Mouse (Mus musculus) cortical plate, adult 2 months (tissue): ENCODE measurements around the gene Bcl6b. TPM values are rescaled to one million over a fixed set of nuclear protein-coding genes. Genes with fewer than 3 reads are reported as not detected.
A peak's percentile ranks its signal among the peaks of the same experiment; 100 is the strongest.

ENCODE experiments used
- H3K27ac ChIP-seq: fragments of 200-500 bp; 2 replicates; pipeline ENCODE4 v1.5.1; 2012; ENCODE audit warnings: low read length, control low read depth, inconsistent platforms; ENCODE audit not compliant: insufficient read depth
- H3K4me1 ChIP-seq: fragments of 200-500 bp; 2 replicates; pipeline ENCODE4 v1.6.1; 2011; ENCODE audit warnings: low read length; ENCODE audit not compliant: control insufficient read depth, insufficient read depth
- H3K4me3 ChIP-seq: fragments of 200-500 bp; 2 replicates; pipeline ENCODE4 v1.5.1; 2011; ENCODE audit warnings: mild to moderate bottlenecking, low read length, control low read depth; ENCODE audit not compliant: insufficient read depth
- CTCF ChIP-seq: fragments of 200-500 bp; IDR thresholded peaks from 2 replicates; pipeline ENCODE4 v1.5.1; 2011; ENCODE audit warnings: mild to moderate bottlenecking, control low read depth, low read length; ENCODE audit not compliant: insufficient read depth; ENCODE audit errors: extremely low read depth
- POLR2A ChIP-seq: fragments of 200-500 bp; IDR thresholded peaks from 2 replicates; pipeline ENCODE4 v1.6.1; 2011; ENCODE audit warnings: mild to moderate bottlenecking, low read length, control low read depth; ENCODE audit not compliant: insufficient read depth; ENCODE audit errors: extremely low read depth
- polyA plus RNA-seq: library from polyadenylated mRNA; depleted of rRNA; stranded (reverse); fragments of >200 nt; gene quantifications from 2 replicates; pipeline ENCODE4 v1.2.3, GENCODE M21; 2012

The Bcl6b gene
- polyA plus RNA-seq, 1 experiment = 1.2 TPM

DNA sequence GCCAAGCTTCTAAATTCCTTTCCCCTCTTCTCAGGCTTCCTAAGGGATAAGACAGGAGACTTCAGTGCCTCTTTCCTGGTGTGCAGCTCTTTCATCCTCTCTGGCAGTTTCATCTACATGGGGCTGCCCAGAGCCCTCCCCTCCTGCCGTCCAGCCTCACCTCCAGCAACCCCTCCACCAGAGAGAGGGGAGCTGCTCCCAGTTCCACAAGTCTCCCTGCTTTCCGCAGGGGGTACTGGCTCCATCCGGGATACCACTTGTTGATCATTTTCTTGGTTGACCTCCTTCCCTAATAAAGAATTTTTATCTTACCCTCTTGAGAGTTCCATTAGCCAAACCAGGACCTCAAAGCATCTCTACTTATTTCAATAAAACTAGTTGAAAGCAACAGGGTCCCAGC, 13.5 kb downstream of the Bcl6b start:
- no peak for TF ChIP-seq POLR2A
- no peak overlapping the region for H3K4me3 ChIP-seq
- H3K27ac ChIP-seq = no peak overlapping the region
- H3K4me1 ChIP-seq = no peaks in the 10 kb centered on the region; the same call in 1 of the 2 replicates

DNA sequence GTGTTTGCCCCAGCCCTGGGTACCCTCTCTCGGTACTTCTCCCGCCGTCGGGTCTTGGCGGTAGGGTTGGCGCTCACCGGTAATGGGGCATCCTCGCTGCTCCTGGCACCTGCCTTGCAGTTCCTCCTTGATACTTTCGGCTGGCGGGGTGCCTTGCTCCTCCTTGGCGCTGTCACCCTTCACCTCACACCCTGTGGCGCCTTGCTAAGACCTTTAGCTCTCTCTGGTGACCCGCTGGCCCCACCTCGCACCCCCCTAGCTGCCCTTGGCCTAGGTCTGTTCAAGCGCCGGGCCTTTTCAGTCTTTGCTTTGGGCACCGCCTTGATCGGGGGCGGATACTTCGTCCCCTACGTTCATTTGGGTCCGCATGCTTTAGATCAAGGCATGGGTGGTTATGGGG, 14.3 kb downstream of the Bcl6b start:
- no peak for TF ChIP-seq POLR2A
- peak overlapping the region; percentile 47; the same call in 1 of the 2 replicates for H3K4me3 ChIP-seq
- H3K4me1 ChIP-seq = no peaks in the 10 kb centered on the region; the same call in 1 of the 2 replicates
- H3K27ac ChIP-seq = no peak overlapping the region

DNA sequence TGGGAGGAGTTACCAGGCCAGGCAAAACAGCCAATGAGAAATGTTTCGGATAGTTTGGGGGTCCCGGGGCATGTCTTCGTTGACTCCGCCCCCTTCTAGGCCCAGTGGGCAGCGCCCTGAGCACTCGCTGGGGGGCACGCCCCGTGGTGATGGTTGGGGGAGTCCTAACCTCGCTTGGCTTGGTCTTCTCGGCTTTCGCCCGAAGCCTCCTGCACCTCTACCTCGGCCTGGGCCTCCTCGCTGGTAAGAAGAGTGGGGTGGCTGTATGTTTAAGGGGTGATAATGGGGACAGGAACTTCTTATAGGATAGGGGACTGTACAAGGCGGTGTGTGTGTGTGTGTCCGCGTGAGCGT, 14.8 kb downstream of the Bcl6b start:
- Histone ChIP-seq H3K4me3 (peak overlapping the region; percentile 47; the same call in 1 of the 2 replicates), H3K27ac (no peak overlapping the region), H3K4me1 (no peaks in the 10 kb centered on the region; the same call in 1 of the 2 replicates)
- TF ChIP-seq CTCF (no peak), POLR2A (0 out of 2 replicates have a peak, but pooled peaks have one; percentile 1)

DNA sequence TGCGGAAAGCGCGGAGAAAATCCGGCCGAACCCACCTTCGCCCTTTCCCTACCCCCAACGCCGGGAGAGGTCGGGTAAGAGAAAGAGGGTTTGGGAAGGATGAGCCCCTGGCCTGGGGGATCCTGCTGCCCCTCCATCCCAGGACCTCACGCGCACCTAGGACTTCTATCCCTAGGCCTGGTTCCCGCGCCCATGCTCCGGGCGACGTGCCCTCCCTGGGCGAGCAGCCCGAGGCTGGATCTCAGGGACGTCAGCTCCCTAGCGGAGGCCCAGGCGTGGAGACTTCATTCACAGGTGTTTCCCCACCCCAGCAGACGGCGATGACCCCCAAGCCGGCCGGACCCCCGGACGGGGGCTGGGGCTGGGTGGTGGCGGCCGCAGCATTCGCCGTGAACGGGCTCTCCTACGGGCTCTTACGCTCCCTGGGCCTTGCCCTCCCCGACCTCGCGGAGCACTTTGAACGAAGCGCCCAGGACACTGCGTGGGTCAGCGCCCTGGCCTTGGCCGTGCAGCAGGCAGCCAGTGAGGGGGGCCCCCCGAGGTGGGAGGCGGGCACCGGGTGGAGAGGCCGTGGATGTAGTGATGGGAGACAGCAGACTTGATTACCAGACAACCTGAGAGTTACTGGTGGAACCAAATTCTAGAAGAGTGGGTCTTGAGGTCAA, 15.3 kb downstream of the Bcl6b start:
- Histone ChIP-seq H3K4me1 (no peaks in the 10 kb centered on the region; the same call in 1 of the 2 replicates), H3K4me3 (peak overlapping the region; percentile 47), H3K27ac (no peak overlapping the region)
- TF ChIP-seq CTCF (no peak), POLR2A (0 out of 2 replicates have a peak, but pooled peaks have one; percentile 3)

DNA sequence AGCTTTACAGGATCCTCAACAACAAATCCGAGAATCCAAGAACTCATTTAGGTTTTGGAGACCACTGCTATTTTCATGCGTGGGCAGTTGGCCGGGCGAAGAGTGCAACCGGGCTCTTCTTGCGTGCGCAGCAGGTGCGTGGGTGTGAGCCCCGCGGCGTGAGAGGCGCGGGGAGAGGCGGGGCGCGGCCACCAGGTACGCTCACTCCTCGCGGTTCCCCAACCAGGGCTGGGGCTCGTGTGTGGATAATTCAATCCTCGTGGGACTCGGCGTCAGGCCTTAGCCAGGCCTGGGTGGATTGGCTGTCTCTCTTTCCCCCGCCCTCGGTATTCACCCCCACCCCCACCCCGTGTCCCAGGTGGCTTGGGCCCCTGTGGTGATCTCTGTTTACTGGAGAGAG, 15.9 kb downstream of the Bcl6b start:
- Histone ChIP-seq H3K27ac (no peak overlapping the region), H3K4me1 (no peaks in the 10 kb centered on the region; the same call in 1 of the 2 replicates), H3K4me3 (peak overlapping the region; percentile 47)
- TF ChIP-seq POLR2A (no peak), CTCF (no peak)

DNA sequence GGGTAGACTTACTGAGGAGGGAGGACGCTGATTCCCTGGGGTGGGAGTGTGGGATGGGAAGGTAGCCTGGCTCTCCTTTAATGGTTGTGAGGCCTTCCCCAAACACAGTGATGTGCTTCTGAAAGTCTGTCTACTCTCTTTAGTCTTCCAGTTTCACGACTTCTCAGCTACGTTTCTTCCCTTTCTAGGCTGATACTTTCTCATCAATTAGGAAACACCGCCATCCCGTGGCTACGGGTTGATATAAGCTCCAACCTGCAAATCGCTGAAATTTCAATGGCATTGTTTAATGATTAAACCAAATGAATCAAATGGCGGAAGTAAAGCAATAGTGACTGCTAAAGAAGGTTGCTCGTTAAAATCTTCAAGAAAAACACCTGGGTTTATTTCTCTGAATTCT, 16.7 kb downstream of the Bcl6b start:
- Histone ChIP-seq H3K4me3 (no peak overlapping the region), H3K27ac (no peak overlapping the region), H3K4me1 (no peaks in the 10 kb centered on the region; the same call in 1 of the 2 replicates)
- no peak for TF ChIP-seq POLR2A
- peak; percentile 79 for TF ChIP-seq CTCF

- no peaks in the 10 kb centered on the region; the same call in 1 of the 2 replicates for H3K4me1 ChIP-seq
- no peak within 1 kb of the TSS for H3K27ac ChIP-seq
- TF ChIP-seq CTCF (no peak), POLR2A (no peak)
- H3K4me3 ChIP-seq = peak within 1 kb of the TSS; percentile 47; the same call in 1 of the 2 replicates
Measured at GRCm38 (mm10) chr11:70212423-70212822, 17.2 kb downstream of the Bcl6b start, which contains the start of gene Slc16a11. TSS of gene Slc16a11 (plus strand) at chr11:70212752.

- H3K4me3 ChIP-seq = no peak overlapping the region
- TF ChIP-seq POLR2A = no peak
- TF ChIP-seq CTCF = no peak
Measured at GRCm38 (mm10) chr11:70211972-70212371, 17.6 kb downstream of the Bcl6b start.

GRCm38 (mm10) chr11:70210681-70211080, 18.9 kb downstream of the Bcl6b start:
- Histone ChIP-seq H3K27ac (no peak overlapping the region), H3K4me3 (no peak overlapping the region), H3K4me1 (no peaks in the 10 kb centered on the region; the same call in 1 of the 2 replicates)
- no peak for TF ChIP-seq POLR2A
- TF ChIP-seq CTCF = no peak

More at GRCm38 (mm10) chr11:70211972-70212371, 17.6 kb downstream of the Bcl6b start:
- Histone ChIP-seq H3K27ac (no peak overlapping the region), H3K4me1 (no peaks in the 10 kb centered on the region; the same call in 1 of the 2 replicates)

- Histone ChIP-seq H3K27ac (no peak overlapping the region), H3K4me1 (no peaks in the 10 kb centered on the region; the same call in 1 of the 2 replicates), H3K4me3 (no peak overlapping the region)
- TF ChIP-seq CTCF (no peak), POLR2A (no peak)
Measured at GRCm38 (mm10) chr11:70208778-70209388, 20.7 kb downstream of the Bcl6b start.
